Mouse (Mus musculus) hindbrain, embryonic 15.5 days (tissue): ENCODE results near the gene Cd55b. TPM values are rescaled to one million over a fixed set of nuclear protein-coding genes. Genes with fewer than 3 reads are reported as not detected.
A peak's percentile ranks its signal among the peaks of the same experiment; 100 is the strongest.
"Not testable (repeated sequence)": the region's sequence is repeated elsewhere in the genome, so short reads cannot be mapped to it uniquely, and the experiment has no call there.

Experiments
- ATAC-seq: fragments of 200-750 bp; cut with Nextera tagmentation; 2 replicates; pipeline ENCODE4 v1.8.0; 2017; ENCODE audit warnings: low read depth, moderate number of reproducible peaks, moderate TSS enrichment; ENCODE audit not compliant: low FRiP score
- H3K27ac ChIP-seq: fragments of 300-500 bp; sonication (generic); replicated peaks from 2 replicates; pipeline ENCODE4 v1.5.1; 2015; ENCODE audit warnings: mild to moderate bottlenecking, inconsistent platforms
- H3K27me3 ChIP-seq: fragments of 300-500 bp; sonication (generic); 2 replicates; pipeline ENCODE4 v1.6.1; 2015; ENCODE audit warnings: control low read depth, inconsistent platforms
- H3K36me3 ChIP-seq: fragments of 300-500 bp; sonication (generic); 2 replicates; pipeline ENCODE4 v1.6.1; 2015; ENCODE audit warnings: control low read depth, inconsistent platforms
- H3K4me1 ChIP-seq: fragments of 300-500 bp; sonication (generic); replicated peaks from 2 replicates; pipeline ENCODE4 v1.6.1; 2015; ENCODE audit warnings: control low read depth, inconsistent platforms
- H3K4me2 ChIP-seq: fragments of 300-500 bp; sonication (generic); 2 replicates; pipeline ENCODE4 v1.6.1; 2015; ENCODE audit warnings: moderate library complexity, mild to moderate bottlenecking, inconsistent platforms
- H3K4me3 ChIP-seq: fragments of 300-500 bp; sonication (generic); 2 replicates; pipeline ENCODE4 v1.5.1; 2015; ENCODE audit warnings: mild to moderate bottlenecking, inconsistent platforms
- H3K9ac ChIP-seq: fragments of 300-500 bp; sonication (generic); 2 replicates; pipeline ENCODE4 v1.6.1; 2015; ENCODE audit warnings: inconsistent platforms
- H3K9me3 ChIP-seq: fragments of 300-500 bp; sonication (generic); 2 replicates; pipeline ENCODE4 v1.6.1; 2016; ENCODE audit warnings: control low read depth, inconsistent platforms
- WGBS: fragments of 180-500 bp; shearing (Covaris S2); methylation state at CpG from one replicate; pipeline ENCODE4 v1.1.7; 2015; 5-methylcytosine and 5-hydroxymethylcytosine counted together
- polyA plus RNA-seq: library from polyadenylated mRNA; unstranded; fragments of >200 nt; fragmentation: Nextera tagmentation; extraction: Ambion mirVana; gene quantifications from 2 replicates; pipeline ENCODE4 v1.2.1, GENCODE M21; 2015

The Cd55b gene
- not detected in 2 replicates for polyA plus RNA-seq

DNA sequence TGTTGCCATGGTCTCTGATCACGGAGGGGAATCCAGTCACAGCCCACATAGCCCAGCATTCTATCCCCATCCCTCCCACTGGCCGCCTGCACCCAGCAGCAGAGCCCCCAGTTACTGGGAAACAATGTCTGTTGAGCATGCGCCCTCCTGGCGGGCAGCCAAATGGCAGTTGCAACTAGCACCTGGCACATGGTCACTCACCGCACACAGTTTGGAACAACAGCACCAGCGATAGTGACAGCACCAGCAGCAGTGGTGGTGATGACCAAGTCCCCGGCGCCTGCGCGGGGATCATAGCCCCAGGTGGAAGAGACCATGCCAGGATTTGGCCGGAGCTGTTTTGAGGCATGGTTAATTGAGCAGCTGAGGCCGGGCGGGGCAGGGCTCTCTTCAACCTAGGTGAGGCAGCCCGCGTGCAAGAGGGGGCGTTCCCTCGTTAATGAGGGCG lies at the start of gene Cd55b:
Gene Cd55b (minus strand): TSS at position 346 of the 448 bp plus-strand sequence.
- Histone ChIP-seq H3K9me3 (no peaks in the 10 kb centered on the region), H3K27me3 (no peaks in the 10 kb centered on the region), H3K4me2 (peak within 1 kb of the TSS; percentile 28; the same call in 1 of the 2 replicates), H3K4me1 (no peaks in the 10 kb centered on the region), H3K4me3 (no peak within 1 kb of the TSS), H3K36me3 (no peaks in the 10 kb centered on the region), H3K27ac (no peak within 1 kb of the TSS), H3K9ac (no peak within 1 kb of the TSS)
- peak; percentile 74 for ATAC-seq
- WGBS = 60% methylated on average over 18 of the region's 18 CpGs

- Histone ChIP-seq H3K4me2 (no peak overlapping the region), H3K4me1 (no peaks in the 10 kb centered on the region), H3K27ac (no peak overlapping the region), H3K9ac (no peak overlapping the region), H3K4me3 (no peak overlapping the region), H3K36me3 (no peaks in the 10 kb centered on the region), H3K27me3 (no peaks in the 10 kb centered on the region), H3K9me3 (no peaks in the 10 kb centered on the region)
- no peak for ATAC-seq
- WGBS = 86% methylated on average over 4 of the region's 4 CpGs
Observed at GRCm38 (mm10) chr1:130470074-130470473, 47.3 kb upstream of the Cd55b start.

DNA sequence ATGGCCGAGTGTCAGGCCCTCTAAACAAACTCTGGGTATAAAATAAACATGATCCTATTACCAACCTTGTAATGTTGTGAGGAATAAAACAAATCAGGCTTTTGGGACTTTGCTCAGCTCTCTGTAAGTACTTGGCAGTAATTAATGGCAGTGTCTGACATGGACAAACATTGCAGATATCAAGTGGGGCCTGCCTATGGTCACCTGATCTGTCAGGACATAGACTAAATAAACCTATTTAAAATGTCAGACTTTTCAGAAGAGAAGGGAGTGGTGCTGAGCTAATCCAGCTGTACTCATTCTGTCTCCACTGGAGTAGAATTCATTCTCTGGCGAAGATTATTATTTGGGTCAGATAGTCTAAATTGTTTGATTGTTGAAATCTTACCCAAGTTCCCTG lies 44.6 kb upstream of the Cd55b start:
- no peaks in the 10 kb centered on the region for H3K27me3 ChIP-seq
- H3K9ac ChIP-seq = no peak overlapping the region
- 78% methylated on average over 2 of the region's 2 CpGs for WGBS
- H3K4me2 ChIP-seq = no peak overlapping the region
- peaks cover 10% of the 10 kb centered on the region for H3K4me1 ChIP-seq
- no peak overlapping the region for H3K27ac ChIP-seq
- no peak overlapping the region for H3K4me3 ChIP-seq
- no peak for ATAC-seq
- H3K36me3 ChIP-seq = no peaks in the 10 kb centered on the region
- H3K9me3 ChIP-seq = no peaks in the 10 kb centered on the region

GRCm38 (mm10) chr1:130464173-130464572 lies 41.4 kb upstream of the Cd55b start:
- Histone ChIP-seq H3K9ac (no peak overlapping the region), H3K4me1 (peaks cover 10% of the 10 kb centered on the region), H3K36me3 (no peaks in the 10 kb centered on the region), H3K9me3 (no peaks in the 10 kb centered on the region), H3K4me3 (no peak overlapping the region), H3K4me2 (no peak overlapping the region), H3K27ac (no peak overlapping the region), H3K27me3 (no peaks in the 10 kb centered on the region)
- no peak for ATAC-seq

GRCm38 (mm10) chr1:130462867-130463266 lies 40.1 kb upstream of the Cd55b start:
- H3K4me1 ChIP-seq = peaks cover 10% of the 10 kb centered on the region
- H3K27me3 ChIP-seq = no peaks in the 10 kb centered on the region
- H3K4me2 ChIP-seq = peak overlapping the region; percentile 82

DNA sequence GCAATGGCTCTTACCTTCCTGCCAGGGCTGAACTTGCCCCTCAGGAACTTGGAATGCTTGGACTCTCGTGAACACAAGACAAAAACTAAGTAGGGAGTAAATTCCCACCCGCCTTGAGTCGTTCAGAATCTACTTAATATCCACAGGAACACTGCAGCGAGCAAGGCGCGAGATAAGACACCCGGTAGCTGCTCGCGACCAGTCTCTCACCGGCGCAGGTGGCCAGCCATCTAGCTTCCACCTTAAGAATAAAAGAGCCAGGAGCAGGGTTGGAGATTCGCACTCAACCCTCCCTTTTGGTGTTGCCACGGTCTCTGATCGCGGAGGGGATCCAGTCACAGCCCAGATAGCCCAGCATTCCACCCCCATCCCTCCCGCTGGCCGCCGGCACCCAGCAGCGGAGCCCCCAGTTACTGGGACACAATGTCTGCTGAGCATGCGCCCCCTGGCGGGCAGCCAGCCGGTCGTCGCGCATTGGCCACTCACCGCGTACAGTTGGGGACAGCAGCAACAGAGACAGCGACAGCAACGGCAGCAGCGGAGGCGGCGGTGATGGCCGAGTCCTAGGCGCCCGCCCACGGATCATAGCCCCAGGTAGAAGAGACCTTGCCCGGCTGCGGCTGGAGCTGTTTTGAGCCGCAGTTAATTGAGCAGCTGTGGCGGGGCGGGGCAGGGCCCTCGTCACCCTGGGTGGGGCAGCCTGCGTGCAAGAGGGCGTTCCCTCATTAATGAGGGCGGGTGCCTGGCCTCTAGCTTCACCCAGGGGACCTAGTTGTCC lies 39.5 kb upstream of the Cd55b start, which contains the start of gene Cd55:
Gene Cd55 (minus strand): TSS at position 661 of the 778 bp plus-strand sequence.
- Histone ChIP-seq H3K9me3 (no peaks in the 10 kb centered on the region), H3K36me3 (no peaks in the 10 kb centered on the region), H3K4me1 (peaks cover 10% of the 10 kb centered on the region), H3K27me3 (no peaks in the 10 kb centered on the region), H3K4me2 (peak within 1 kb of the TSS; percentile 82), H3K4me3 (peak within 1 kb of the TSS; percentile 60), H3K9ac (peak within 1 kb of the TSS; percentile 65), H3K27ac (peak within 1 kb of the TSS; percentile 78)
- WGBS = under 1% methylated on average over 45 of the region's 45 CpGs
- ATAC-seq = peak; percentile 96

More at GRCm38 (mm10) chr1:130462867-130463266, 40.1 kb upstream of the Cd55b start:
- peak overlapping the region; percentile 65 for H3K9ac ChIP-seq
- WGBS = under 1% methylated on average over 4 of the region's 4 CpGs
- H3K36me3 ChIP-seq = no peaks in the 10 kb centered on the region
- H3K9me3 ChIP-seq = no peaks in the 10 kb centered on the region
- peak overlapping the region; percentile 78 for H3K27ac ChIP-seq
- ATAC-seq = peak; percentile 90
- H3K4me3 ChIP-seq = peak overlapping the region; percentile 60

GRCm38 (mm10) chr1:130455111-130455510 lies 32.3 kb upstream of the Cd55b start:
- no peak for ATAC-seq
- Histone ChIP-seq H3K4me1 (no peaks in the 10 kb centered on the region), H3K4me3 (no peak overlapping the region), H3K36me3 (no peaks in the 10 kb centered on the region), H3K27ac (no peak overlapping the region), H3K27me3 (no peaks in the 10 kb centered on the region), H3K9me3 (no peaks in the 10 kb centered on the region), H3K9ac (no peak overlapping the region), H3K4me2 (no peak overlapping the region)
- 98% methylated on average over 2 of the region's 2 CpGs for WGBS

- not testable (repeated sequence) for H3K9ac ChIP-seq, H3K4me2 ChIP-seq, H3K27me3 ChIP-seq, H3K36me3 ChIP-seq, H3K27ac ChIP-seq, H3K4me1 ChIP-seq, ATAC-seq, H3K4me3 ChIP-seq, H3K9me3 ChIP-seq
- 89% methylated on average over 1 of the region's 1 CpGs for WGBS
Observed at GRCm38 (mm10) chr1:130442930-130443329, 20.1 kb upstream of the Cd55b start.

GRCm38 (mm10) chr1:130430920-130431319 lies 8.1 kb upstream of the Cd55b start:
- WGBS = 79% methylated on average over 4 of the region's 4 CpGs
- Histone ChIP-seq H3K4me3 (no peak overlapping the region), H3K9ac (no peak overlapping the region), H3K27me3 (no peaks in the 10 kb centered on the region), H3K27ac (no peak overlapping the region), H3K4me2 (no peak overlapping the region), H3K4me1 (no peaks in the 10 kb centered on the region), H3K36me3 (no peaks in the 10 kb centered on the region), H3K9me3 (no peaks in the 10 kb centered on the region)
- ATAC-seq = no peak

- H3K4me3 ChIP-seq, H3K4me2 ChIP-seq, H3K9me3 ChIP-seq, H3K9ac ChIP-seq, ATAC-seq, H3K36me3 ChIP-seq, H3K27me3 ChIP-seq, H3K27ac ChIP-seq, H3K4me1 ChIP-seq: not testable (repeated sequence)
Observed at GRCm38 (mm10) chr1:130428667-130429066, 5.9 kb upstream of the Cd55b start.

DNA sequence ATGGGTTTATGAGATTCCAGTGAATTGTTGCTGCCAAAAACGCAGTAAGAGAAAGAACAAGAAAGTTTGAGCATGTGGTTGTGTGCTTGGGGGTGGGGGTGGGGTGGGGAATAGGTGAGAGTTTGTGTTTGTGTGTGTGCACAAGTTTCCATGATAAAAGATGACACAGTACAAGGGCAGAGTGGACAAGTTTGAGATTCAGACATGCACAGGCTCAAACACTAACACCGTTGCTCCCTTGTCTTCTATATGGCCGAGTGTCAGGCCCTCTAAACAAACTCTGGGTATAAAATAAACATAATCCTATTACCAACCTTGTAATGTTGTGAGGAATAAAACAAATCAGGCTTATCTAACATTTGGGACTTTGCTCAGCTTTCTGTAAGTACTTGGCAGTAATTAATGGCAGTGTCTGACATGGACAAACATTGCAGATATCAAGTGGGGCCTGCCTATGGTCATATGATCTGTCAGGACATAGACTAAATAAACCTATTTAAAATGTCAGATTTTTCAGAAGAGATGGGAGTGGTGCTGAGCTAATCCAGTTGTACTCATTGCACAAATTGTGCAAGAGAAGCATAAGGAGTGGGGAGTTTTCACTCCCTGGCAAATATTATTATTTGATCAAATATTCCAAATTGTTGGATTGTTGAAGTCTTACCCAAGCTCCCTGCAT lies 4.5 kb upstream of the Cd55b start:
- not testable (repeated sequence) for H3K9ac ChIP-seq, H3K4me1 ChIP-seq, H3K4me3 ChIP-seq, H3K4me2 ChIP-seq, H3K27ac ChIP-seq, H3K9me3 ChIP-seq, H3K27me3 ChIP-seq, H3K36me3 ChIP-seq, ATAC-seq
- 70% methylated on average over 3 of the region's 3 CpGs for WGBS

- no CpG with 5 or more reads among the region's 6 CpGs for whole genome bisulfite sequencing
- not testable (repeated sequence) for H3K4me2 ChIP-seq, ATAC-seq
Observed at GRCm38 (mm10) chr1:130422033-130422432, 776 bp downstream of the Cd55b start.

More at GRCm38 (mm10) chr1:130422033-130422432, 776 bp downstream of the Cd55b start:
- H3K4me3 ChIP-seq, H3K9me3 ChIP-seq, H3K27ac ChIP-seq, H3K4me1 ChIP-seq, H3K27me3 ChIP-seq, H3K36me3 ChIP-seq, H3K9ac ChIP-seq: not testable (repeated sequence)
